Mouse (Mus musculus) B cell, adult (primary cell): ENCODE data around the gene Inka1. TPM values are rescaled to one million over a fixed set of nuclear protein-coding genes. Genes with fewer than 3 reads are reported as not detected.

Experiments used
- total RNA-seq: library from RNA; stranded (reverse); gene quantifications from 4 replicates; pipeline ENCODE4 v1.2.4, GENCODE M21; 2023; ENCODE audit not compliant: inconsistent age

The Inka1 gene
- 1.1 to 3.4 TPM (median 2.3 TPM) in 4 replicates for total RNA-seq

GRCm38 (mm10) chr9:107985131-107986119 lies at the start of gene Inka1:
Gene Inka1, minus strand, starts transcription at chr9:107985879.

GRCm38 (mm10) chr9:108001922-108002770 lies 16.5 kb upstream of the Inka1 start, which contains the start of gene Ip6k1:
Gene Ip6k1, plus strand, starts transcription at chr9:108002501.

DNA sequence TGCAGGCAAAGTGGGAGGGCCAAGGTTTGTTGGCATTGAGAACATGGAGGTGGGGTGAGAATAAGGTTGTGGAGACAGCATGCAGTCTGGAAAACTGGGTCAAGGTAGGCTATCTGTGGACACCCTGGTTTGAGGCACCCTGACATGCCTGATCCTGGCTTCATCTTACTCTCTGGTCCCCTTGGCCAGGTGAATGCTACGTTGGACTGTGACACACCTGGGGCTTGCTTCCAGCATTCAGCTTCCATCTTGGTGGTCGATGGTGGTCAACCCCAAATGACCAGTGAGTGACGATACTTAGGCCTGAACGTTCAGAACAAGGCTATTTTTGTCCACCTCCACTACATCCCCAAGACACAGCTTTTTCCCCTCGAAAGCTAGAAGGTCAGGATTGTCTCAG lies 10.4 kb upstream of the Inka1 start, which contains the start of gene Gm20662:
TSS of gene Gm20662 (plus strand) at position 301 of the 400 bp plus-strand sequence.

DNA sequence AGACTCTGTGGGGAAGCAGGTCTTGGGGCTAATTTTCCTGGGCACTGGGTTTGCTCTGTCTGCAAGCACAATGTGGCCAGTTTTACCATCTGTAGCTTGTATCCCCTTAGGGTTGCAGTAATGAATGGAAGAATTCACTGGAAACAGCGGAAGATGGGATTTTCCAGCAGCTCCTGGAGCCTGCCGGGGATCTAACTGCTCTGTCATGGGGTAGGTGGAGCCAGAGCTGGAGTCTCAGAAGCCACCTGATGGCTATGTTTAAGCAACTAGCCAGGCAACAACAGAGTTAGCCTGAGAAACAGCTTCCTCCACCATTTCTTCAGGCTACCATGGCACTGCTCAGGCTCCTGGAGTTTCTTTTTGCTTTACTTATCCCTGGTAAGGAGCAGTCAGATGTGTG lies 6.5 kb upstream of the Inka1 start, which contains the start of gene Cdhr4:
TSS of gene Cdhr4 (plus strand) at position 301 of the 400 bp plus-strand sequence.

GRCm38 (mm10) chr9:107982681-107983346 lies 2.9 kb downstream of the Inka1 start, which contains the start of gene Gm20661:
Gene Gm20661, plus strand, starts transcription at chr9:107983058.

DNA sequence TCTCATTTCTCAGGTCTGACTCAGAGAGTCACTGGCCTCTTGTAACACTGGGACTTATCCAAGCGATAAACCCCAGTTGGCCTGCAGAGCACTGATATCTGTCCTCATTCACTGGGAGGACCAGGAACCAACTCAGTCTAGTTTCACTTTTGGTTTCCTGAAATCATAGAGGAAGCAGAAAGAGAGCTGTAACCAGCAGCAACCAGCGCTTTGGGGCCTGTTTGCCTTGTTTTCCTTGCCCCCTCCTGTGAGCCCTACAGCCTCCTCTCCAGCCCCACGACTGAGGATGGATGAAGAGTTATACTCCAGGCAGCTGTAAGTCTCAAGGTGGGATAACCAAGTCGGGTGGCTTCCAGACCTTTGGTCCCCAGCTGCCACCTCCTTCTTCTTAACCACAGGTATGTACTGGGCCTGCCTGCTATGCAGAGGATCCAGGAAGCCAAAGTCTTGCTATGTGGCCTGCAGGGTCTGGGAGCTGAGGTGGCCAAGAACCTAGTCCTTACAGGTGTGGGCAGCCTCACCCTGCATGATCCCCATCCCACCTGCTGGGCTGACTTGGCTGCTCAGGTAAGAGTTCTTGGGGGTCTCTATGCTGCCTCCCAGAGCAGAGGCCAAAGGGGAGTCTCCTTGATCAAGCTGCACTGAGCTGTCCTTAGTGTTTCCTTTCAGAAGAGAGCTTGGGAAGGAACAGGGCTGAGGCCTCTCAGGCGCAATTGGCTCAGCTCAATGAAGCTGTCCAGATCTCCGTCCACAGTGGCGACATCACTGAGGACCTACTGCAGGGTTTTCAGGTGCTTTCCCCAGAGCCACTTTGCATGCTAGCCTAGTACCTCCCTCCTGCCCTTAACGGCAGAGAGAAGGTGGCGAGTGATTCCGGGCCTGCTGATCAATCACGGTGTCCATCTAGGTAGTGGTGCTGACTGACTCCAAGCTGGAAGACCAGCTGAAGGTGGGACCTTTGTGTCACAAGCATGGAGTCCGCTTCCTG lies 10.0 kb downstream of the Inka1 start, which contains the start of gene Uba7:
TSS of gene Uba7 (plus strand) at position 107 of the 988 bp plus-strand sequence.

DNA sequence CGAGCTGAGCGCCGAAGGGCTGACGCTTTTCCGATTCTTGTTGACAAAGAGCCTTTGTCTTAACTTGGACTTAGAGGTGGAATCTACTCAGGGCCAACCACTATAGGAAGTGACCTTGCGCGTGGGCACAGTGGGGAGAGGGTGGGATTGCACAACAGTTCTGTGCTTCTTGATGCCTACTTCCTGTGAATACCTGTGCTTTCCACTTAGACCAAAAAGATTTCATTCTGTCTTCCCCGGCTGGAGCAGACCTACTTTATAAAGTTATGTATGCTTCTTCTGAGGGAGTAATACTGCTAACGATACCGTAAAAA lies 35.8 kb downstream of the Inka1 start, which contains the start of gene Traip:
TSS of gene Traip (plus strand) at position 215 of the 314 bp plus-strand sequence.

DNA sequence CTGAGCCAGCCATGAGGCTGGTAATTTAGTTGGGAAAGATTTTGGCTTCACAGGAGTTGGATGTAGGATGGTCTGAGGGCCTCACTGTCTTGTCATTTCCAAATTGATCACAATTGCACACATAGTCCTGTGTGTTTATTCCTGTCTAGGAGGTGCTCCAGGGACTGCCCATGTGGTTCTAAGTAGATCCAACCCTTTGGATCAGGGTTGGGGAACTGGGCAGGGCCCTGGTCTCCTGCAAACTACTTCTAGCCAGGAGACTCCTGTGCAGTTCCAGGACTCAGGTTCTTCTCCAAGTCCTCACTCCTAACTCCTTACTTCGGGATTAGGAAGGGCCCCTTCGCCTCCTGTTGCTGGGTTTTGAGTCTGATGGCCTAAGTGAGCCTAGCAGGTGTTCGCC lies 50.3 kb downstream of the Inka1 start, which contains the start of gene Camkv:
TSS of gene Camkv (plus strand) at position 301 of the 400 bp plus-strand sequence.

Other genes starting within 250 kb of the Inka1 start
- 286 to 321 TPM (median 308 TPM) in 4 replicates for gene Rbm5, start 214.9 kb downstream of the Inka1 start, total RNA-seq
- gene Rbm6, start 112.6 kb downstream of the Inka1 start, total RNA-seq = 105 to 119 TPM (median 118 TPM) in 4 replicates
- 13.3 to 16.8 TPM (median 15.5 TPM) in 4 replicates for gene Mon1a, start 97.7 kb downstream of the Inka1 start, total RNA-seq
- gene Mst1r, start 79.0 kb downstream of the Inka1 start, total RNA-seq = 0.09 to 0.67 TPM (median 0.62 TPM) in 4 replicates
- not detected in 4 replicates for gene Actl11, start 57.4 kb downstream of the Inka1 start, total RNA-seq
- not detected in 4 replicates for gene Camkv, start 50.2 kb downstream of the Inka1 start, total RNA-seq
- 5.7 to 9.6 TPM (median 7.8 TPM) in 4 replicates for gene Traip, start 35.7 kb downstream of the Inka1 start, total RNA-seq
- gene Uba7, start 10.4 kb downstream of the Inka1 start, total RNA-seq = 177 to 208 TPM (median 186 TPM) in 4 replicates
- 0.39 to 0.66 TPM in 2 of 4 replicates, not detected in the others for gene Gm20661, start 2.8 kb downstream of the Inka1 start, total RNA-seq
- 0.61 TPM in 1 of 4 replicates, not detected in the others for gene Cdhr4, start 6.6 kb upstream of the Inka1 start, total RNA-seq
- gene Gm20662, start 10.5 kb upstream of the Inka1 start, total RNA-seq = 1.6 to 4.2 TPM in 2 of 4 replicates, not detected in the others
- 120 to 135 TPM (median 126 TPM) in 4 replicates for gene Ip6k1, start 16.6 kb upstream of the Inka1 start, total RNA-seq
- gene Gmppb, start 63.4 kb upstream of the Inka1 start, total RNA-seq = 40.8 to 50.5 TPM (median 49.4 TPM) in 4 replicates
- gene Amigo3, start 67.3 kb upstream of the Inka1 start, total RNA-seq = 12.8 to 17.4 TPM (median 16.1 TPM) in 4 replicates
- gene Mst1, start 94.6 kb upstream of the Inka1 start, total RNA-seq = 0.24 to 0.61 TPM in 2 of 4 replicates, not detected in the others
- gene Rnf123, start 97.5 kb upstream of the Inka1 start, total RNA-seq = 221 to 235 TPM (median 235 TPM) in 4 replicates
- gene Apeh, start 108.7 kb upstream of the Inka1 start, total RNA-seq = 132 to 156 TPM (median 150 TPM) in 4 replicates
- gene Bsn, start 204.5 kb upstream of the Inka1 start, total RNA-seq = 0.13 to 0.32 TPM (median 0.20 TPM) in 4 replicates